Mouse (Mus musculus) left cerebral cortex, postnatal 36 days (tissue): ENCODE data around the gene Tmem132e. TPM values are rescaled to one million over a fixed set of nuclear protein-coding genes. Genes with fewer than 3 reads are reported as not detected.

Experiments used
- total RNA-seq, 2 experiments: library from RNA; stranded (reverse); gene quantifications; 2 replicates each; pipeline ENCODE4 v1.2.3; 2021

The Tmem132e gene
- total RNA-seq, 2 experiments from 2014 or later = 14.0 to 22.9 TPM

Other genes starting within 250 kb of the Tmem132e start
- gene Ccl1, start 83.2 kb upstream of the Tmem132e start, total RNA-seq = not detected